Mouse (Mus musculus): ENCODE measurements around the gene Ubash3b.

Gene Ubash3b

DNA sequence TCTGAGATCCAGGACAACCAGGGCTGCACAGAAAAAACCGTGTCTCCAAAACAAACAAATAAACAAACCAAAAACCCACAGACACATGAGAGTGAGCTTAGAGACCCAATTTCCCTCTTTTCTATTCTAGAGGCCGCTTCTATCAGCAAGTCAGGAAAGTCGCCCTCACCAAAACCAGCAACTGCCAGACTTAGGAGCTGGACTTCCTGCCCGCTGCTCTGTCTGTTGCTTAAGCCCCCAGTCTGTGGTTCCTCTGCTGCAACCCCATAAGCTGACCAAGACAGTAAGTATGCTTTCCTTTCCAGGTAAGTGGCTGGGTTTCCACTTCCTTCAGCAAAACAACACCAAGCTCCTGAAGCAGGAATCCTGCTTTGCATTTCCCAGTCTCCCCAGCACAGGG, 26.6 kb downstream of the Ubash3b start:
- no peak for DNase-seq

DNA sequence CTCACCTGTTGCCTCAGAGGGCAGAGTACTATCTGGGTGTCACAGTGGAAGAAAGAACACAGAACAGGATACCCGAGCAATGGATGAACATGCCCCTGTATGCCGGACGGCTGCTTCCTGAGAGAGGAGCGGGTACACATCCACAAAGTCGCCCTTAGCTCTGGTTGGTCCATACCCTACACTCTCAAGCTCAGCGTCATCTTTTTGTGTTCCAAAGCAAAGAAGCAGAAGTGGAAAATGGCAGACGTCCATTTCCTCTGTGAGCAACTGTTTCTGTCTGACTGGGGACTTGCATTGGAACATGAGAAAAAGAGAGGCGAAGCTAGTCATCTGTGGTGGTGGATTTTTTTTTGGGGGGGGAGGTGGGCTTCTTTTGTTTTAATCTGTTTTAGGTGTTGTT, 30.9 kb downstream of the Ubash3b start:
- DNase-seq, result no peak

DNA sequence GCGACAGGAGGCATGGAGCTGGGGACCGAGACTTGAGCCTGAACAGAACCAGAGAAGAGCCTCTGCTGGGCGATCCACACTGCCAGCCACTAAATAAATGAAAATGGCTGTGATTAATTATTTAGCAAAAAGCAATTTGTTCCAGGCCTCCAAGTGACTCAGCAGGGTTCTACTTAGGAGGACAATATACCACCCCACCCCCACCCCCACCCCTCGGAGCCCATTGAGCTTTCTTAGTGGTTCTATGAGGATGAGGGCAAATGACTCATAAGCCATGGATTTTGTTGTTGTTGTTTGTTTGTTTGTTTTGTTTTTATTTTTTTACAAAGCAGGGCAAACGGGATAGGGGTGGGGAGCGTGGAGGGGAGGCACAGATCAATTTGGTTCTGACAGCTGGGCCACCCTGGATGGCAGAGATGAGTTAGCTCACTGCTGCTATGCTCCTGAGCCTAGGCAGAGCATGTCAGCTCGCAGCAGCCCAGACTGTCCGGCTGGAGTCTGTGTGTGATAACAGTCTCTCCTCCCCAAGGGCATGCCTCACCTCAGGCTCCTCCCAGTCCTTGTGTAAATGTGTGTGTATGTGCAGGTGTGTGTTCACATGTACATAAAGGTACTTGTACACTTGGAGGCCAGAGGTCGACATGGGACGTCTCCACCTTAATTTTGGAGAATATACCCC, 31.6 kb downstream of the Ubash3b start:
- no peak for DNase-seq

DNA sequence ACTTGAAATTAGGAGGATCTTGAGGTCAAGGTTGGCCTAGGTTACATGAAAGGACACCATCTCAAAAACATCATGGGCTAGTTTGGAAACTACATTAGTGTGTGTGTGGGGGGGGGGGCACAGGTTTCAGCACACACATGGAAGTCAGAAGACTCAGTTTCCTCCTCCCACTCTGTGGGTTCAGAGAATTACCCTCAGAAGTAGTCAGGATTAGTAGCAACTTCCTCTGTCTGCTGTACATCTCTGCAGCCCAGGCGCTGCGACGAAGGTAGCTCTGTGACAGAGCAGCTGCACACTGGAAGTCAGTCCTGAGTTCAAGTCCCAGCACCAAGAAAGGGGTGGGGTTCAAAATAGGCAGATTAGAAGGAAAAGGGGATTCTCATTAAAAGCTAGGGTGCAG, 32.2 kb downstream of the Ubash3b start:
- no peak for DNase-seq

DNA sequence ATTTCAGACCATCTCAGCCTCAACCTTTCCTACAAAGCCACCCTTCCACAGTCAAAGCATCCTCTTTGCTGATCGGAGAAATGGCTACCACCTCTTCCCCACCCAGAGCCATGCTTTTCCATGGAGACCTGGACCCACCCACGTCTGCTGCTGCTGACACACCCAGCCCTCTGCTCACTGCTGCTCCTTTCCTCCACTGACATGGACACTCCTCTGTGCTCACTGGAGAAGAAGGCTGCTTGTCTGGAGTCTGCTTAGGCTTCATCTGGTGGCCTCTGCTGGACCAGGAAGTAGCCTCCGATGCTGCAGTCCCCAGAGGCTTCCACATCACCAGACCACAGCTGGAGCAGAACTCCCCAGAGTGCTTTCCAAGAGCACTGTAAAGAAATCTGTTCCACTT, 34.8 kb downstream of the Ubash3b start:
- no peak for DNase-seq

DNA sequence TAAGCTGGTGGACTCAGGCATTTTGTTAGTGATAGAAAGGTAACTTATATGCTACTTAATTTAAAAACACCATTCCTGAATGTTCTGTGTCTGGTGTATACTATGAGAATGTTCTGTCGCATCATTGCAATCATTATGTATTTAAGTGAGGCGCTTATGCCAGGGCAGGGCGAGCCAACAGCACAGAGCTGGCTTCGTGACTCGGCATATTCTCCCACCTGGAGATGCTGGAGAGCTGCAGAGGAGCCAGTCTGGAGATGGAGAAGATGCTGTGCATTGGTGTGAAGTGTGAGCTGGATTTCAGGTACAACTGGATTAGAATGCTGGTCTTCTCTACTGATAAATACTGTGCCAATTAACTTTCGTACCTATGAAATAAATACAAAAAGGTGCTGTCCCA, 37.2 kb downstream of the Ubash3b start:
- DNase-seq, result no peak

DNA sequence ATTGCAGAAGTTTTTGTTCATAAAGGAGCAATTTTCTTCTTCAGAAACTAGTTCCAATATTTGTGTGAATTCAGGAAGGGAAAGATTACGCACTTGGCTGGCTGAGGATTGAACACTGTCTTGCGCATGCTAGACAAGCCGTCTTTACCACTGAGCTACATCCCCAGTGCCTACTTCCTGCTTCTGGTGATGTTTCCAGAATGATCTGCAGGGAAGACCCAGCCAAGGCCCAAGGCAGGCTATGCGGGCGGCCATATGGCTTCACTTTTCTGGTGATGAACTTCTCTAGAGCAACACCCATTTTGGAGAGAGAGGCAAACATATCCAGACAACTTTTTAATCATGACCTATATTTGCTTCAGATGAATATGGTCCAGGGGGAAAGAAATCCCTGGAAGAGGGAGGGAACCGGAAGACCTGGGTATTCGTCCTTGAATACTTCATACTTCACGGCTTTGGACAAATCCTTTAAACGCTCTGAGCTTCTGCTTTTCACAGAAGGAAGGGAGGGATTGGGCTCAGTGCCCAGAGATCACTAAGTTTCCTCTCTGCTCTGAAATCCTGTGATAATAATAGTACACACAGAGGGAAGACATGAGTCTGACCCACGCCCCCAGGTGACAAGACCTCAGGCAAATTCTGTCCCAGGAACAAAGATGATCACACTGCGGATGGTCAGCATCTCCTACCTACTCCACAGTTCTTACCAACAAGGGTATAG, 38.9 kb downstream of the Ubash3b start:
- DNase-seq, result peak; percentile 40

DNA sequence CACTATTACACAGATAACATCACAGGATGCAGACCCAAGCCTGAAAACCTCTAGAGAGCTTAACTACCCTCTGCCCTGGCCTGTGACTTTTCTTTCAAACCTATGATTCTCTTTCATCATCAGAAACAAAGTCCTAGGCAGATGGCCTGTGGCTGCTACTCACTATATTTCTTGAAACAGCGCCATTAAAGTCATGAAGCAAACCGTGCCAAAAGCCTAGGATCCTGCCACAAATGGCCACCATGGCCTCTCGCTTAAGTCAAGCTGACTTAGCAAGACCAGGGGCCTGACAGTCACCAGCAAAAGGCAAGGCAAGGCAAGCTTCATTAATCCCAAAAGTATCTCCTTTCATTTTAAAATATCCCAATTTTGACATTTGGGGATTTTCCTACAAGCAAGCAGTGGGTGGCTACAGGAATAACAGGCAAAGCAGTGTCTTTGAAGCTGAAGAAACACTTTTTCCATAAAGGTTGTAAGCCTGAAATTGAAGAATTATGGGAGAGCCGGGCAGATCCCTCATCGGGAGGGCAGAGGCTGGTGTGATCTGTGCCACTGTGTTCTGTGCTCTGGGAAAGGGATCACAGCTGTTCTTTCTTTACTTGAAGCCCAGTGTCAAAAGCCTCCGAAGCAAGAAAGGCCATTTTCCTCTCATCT, 39.7 kb downstream of the Ubash3b start:
- no peak for DNase-seq

- DNase-seq, result no peak
Observed at GRCm38 (mm10) chr9:41119958-41120357, 41.5 kb downstream of the Ubash3b start.

DNA sequence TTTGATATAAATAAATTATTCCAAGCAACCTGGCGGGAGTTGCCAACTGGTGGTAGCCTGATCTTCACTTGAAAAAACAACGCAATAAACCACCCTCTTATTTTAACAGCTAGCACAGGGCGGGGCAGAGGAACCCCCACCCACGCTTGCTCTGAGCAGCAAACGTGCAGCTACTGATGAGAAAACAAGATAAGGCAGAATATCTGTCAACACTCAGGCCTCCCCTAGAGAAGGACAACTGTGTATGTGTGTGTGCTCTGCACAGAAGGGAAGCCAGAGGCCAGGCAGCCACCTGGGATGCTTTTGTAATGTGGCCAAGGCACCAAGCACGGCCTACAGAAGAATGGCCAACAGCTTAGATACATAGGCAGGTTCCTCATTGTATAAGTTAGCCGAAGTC, 43.4 kb downstream of the Ubash3b start:
- no peak for DNase-seq

- no peak for DNase-seq
Observed at GRCm38 (mm10) chr9:41116126-41116525, 45.4 kb downstream of the Ubash3b start.

DNA sequence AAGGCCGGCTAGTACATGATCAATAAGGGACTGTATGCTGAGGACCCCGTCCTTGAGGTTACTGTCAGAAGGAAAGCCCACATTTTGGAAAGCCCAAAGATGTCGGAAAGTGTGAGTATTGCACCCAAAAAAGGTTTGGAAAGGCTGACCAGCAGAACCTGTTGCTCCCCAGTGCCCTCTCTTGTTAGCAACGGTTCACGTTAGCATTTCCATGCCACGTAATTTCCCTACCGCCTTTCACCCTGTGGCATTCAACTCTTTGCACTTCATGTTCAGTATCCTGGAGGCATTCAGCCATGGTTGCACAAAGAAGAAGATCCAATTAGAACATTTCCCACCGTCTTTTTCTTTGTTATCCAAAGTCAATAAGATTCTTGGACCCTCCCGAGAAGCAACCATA, 47.1 kb downstream of the Ubash3b start:
- no peak for DNase-seq

GRCm38 (mm10) chr9:41109749-41110148, 51.7 kb downstream of the Ubash3b start:
- no peak for DNase-seq

- DNase-seq, result peak; percentile 43
Observed at GRCm38 (mm10) chr9:41108324-41109180, 52.9 kb downstream of the Ubash3b start.

DNA sequence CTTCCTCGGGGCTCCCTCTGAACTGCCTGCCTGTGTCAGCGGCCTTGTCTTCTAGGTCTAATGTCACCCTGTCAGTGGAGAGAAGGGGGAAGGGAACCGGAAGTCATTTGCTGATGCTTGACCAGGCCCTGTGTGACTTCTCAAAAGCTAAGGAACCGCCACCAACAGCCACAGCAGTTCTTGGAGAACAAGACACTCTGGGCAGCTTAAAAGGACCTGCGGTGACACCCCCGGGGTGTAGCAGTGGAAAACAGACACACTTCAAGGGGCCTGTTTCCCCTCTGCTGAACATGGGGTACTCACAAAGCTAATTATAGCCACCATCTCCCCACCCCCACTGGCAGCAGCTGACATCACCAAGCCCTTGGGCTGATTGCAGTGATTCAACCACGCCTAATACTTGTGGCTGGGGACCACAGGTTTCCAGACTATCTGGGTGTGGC, 56.3 kb downstream of the Ubash3b start:
- DNase-seq, result no peak

DNA sequence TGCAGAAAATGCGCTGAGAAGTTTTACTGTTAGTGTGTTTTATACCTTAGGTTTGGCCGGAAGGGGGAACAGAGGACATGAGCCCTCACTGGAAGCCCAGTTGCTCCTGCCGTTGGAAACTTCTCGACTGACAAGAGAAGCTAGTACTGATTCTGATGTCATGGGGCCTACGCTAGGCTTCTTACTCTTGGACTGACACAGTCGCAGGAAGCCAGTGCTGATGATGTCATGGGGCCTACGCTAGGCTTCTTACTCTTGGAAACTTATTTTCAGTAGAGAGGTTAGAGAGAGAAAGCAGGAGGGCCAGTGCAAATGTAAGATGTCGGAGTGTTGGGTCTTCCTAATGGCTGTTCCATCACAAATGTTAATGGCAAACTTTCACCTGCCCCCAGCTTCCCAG, 57.8 kb downstream of the Ubash3b start:
- no peak for DNase-seq

GRCm38 (mm10) chr9:41102613-41103012, 58.9 kb downstream of the Ubash3b start:
- DNase-seq, result no peak

GRCm38 (mm10) chr9:41099897-41100296, 61.6 kb downstream of the Ubash3b start:
- DNase-seq, result no peak

DNA sequence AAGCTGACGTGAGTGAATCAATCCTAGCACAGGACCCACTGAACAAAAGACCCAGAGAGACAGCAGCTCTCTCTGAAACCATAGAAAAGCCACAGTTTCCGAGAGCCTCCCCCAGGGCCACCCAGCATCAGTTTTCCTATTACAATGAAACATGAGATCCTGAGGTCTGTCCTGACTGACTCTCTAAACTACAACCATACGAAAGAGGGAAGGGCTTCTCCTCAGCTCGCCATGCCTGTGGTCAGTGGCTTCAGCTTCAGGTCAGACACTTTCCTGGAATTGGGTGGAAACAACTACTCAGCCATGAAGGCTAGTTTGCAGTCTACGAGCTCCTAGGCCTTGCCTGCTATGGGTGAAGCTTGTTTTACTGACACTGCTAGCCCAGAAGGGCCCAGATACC, 62.4 kb downstream of the Ubash3b start:
- DNase-seq, result no peak

DNA sequence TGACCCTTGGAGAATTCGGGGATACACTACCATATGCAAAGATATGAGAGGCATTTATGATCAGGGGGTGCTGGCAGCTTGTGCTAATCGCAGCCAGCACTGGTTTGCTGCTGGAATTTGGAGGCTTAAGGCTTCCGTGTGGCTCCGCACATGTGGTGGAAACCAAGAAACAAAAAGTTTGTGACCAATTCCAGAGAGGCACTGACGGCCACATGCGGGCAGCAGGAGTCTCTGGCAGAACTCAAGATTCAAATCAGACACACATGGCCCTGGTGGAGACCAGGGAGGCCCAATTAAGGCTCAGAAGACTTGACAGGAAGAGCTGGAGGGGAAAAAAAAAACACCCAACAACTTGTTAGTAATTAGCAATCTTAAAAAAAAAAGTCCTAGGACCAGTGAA, 63.4 kb downstream of the Ubash3b start:
- no peak for DNase-seq

DNA sequence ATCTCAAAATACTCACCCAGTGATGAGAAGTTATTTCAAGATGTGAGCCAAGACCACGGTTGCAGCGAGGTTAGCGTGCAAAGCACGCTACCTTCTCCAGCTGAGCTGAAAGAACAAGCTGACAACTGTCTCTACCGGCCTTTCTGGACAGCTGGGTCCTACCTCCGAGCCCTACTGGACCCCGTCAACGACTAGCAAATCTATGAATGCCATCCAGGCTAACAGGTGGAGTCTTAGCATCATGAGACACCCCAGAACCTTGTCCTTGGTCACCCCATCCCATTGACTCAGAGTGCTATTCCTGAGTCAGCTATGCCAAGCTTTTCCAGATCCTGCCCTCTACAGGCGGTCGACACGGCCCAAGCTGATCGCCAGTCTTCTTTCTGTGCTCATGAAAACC, 69.5 kb downstream of the Ubash3b start:
- no peak for DNase-seq

DNA sequence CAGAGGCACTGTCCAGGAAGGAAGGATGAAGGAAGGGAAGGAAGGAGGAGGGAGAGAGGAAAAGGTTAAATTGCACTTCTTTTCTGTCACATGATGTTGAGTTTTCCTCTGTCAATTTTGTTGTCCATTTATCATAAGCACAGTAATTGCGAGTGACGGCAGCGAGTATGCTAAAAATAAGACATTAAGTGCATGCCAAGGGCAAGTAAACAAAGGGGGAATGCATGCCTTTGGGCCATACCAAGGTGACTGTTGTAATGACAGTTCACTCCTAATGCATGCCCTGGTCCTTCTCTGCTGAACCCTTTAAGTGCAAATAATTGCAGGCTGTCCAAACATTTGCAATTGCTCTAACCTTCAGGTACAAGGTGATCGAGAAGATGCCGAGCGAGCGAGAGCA, 70.3 kb downstream of the Ubash3b start:
- DNase-seq, result no peak

DNA sequence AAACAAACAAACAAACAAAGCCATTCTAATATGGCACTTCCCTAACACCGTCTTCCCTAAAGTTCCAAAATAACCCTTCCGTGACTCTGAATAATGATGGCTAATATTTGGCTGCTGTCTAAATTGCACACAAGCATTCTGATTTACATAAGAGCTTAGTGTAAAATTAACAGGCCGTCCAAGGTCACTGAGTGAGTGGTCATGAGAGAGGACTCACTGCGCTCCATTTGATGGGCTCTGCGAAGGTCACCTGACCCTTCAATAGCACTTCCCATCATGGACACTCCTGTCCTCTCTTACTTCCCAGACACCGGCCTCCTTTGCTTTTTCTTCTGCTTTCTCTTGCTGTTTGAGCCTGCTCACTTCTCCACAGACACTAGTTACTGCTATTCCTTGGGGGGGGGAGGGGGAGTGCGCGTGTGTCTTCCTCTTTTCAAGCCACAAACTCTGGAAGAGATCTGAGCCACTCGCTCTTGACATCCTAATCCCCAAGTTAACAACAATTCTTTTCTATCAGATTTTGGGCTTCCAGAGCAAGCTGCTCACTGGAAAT, 73.6 kb downstream of the Ubash3b start:
- no peak for DNase-seq
